Comparison of ENCODE assay signal across 22 mouse cellular contexts in genomic region chr2:118824396-118824795, GRCm38 (mm10). TPM values are rescaled to one million over a fixed set of nuclear protein-coding genes. Genes with fewer than 3 reads are reported as not detected.
"Had no signal": no experiment of that assay in that cellular context is flagged by ENCODE, and none has a peak within 500 bp of the region (broad histone marks: within the 10 kb centered on the region; RNA-seq: fewer than 3 reads in every experiment).

No protein-coding gene starts in this region.

- H3K4me3 ChIP-seq: midbrain, embryonic 10.5 days; midbrain, embryonic 12.5 days; myocyte; neural tube, embryonic 13.5 days; neural tube, embryonic 15.5 days had no signal

- H3K4me2 ChIP-seq: lung, embryonic 14.5 days; midbrain, embryonic 12.5 days; neural tube, embryonic 13.5 days; neural tube, embryonic 15.5 days had no signal

- H3K4me1 ChIP-seq: midbrain, embryonic 10.5 days; midbrain, embryonic 12.5 days; neural tube, embryonic 13.5 days; neural tube, embryonic 15.5 days had no signal

- H3K27me3 ChIP-seq: midbrain, embryonic 12.5 days; neural tube, embryonic 13.5 days; neural tube, embryonic 15.5 days had no signal

- ATAC-seq: midbrain, embryonic 16.5 days had no signal

- DNase-seq: lung, adult 18-20 months; lung, embryonic 14.5 days; lung, postnatal 10 days; lung, postnatal 4 days; midbrain, embryonic 14.5 days; retina, postnatal 1 day; right cerebral cortex, adult 18-20 months; right cerebral cortex, postnatal 25 days; right cerebral cortex, postnatal 4 days; spleen, adult 18-20 months; thymus, adult 18-20 months; thymus, postnatal 14 days; thymus, postnatal 36 days had no signal

- H3K27ac ChIP-seq: midbrain, embryonic 10.5 days; midbrain, embryonic 12.5 days; neural tube, embryonic 13.5 days; neural tube, embryonic 15.5 days had no signal

- H3K9ac ChIP-seq: lung, embryonic 14.5 days; midbrain, embryonic 12.5 days; neural tube, embryonic 13.5 days; neural tube, embryonic 15.5 days had no signal

- H3K9me3 ChIP-seq: midbrain, embryonic 12.5 days; neural tube, embryonic 13.5 days; neural tube, embryonic 15.5 days had no signal

RNA-seq across cellular contexts. Expression of gene Disp2, which starts 44.9 kb away (rescaled TPM):
- total RNA-seq: megakaryocyte-erythroid progenitor cell, adult 5-6 weeks had no signal

RNA-seq across cellular contexts. Expression of gene Phgr1, which starts 51.8 kb away (rescaled TPM):
- total RNA-seq: megakaryocyte, adult 5-6 weeks; megakaryocyte-erythroid progenitor cell, adult 5-6 weeks had no signal
- polyA plus RNA-seq: lung, embryonic 14.5 days; midbrain, embryonic 10.5 days; midbrain, embryonic 12.5 days; midbrain, embryonic 14.5 days; midbrain, embryonic 16.5 days; myocyte; neural tube, embryonic 11.5 days; neural tube, embryonic 13.5 days; neural tube, embryonic 15.5 days had no signal
